Mouse (Mus musculus): ENCODE measurements around the gene Uqcrq. TPM values are rescaled to one million over a fixed set of nuclear protein-coding genes. Genes with fewer than 3 reads are reported as not detected.

Uqcrq gene
- polyA plus RNA-seq (2012; ENCODE audit: insufficient read depth, insufficient read length, missing spikeins): 4,304 and 4,488 TPM in 2 replicates

DNA sequence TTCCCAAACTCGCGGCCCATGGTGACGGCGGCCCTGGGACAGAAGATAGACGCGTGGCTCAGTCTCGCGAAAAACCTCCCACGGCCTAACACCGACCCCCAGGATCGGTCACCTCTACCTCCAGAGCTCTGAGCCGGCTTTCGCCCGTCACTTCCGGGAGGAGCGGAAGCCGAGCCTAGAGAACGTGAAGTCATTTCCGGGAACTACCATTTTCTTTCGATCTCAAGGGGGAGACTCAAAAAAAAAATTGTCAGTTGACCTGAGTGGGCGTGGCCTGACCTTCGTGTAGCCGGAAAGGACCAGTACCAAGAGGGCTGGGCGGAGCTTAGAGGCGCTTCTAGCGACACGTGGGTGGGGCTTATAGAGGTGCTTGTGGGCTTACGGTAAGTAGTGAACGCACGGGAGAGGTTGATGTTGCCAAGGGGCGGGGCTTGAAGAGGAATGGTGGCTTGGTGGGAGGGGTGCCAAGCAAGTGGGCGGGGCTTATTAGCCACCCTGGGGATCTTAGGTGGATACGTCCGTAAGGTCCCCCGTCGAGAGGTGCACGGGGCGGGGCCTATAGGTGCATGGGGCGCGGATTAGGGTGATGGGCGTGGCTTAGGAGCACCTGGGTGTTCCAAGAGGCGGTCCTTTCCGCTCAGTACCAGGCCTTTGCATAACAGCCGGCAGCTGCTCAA, at the start of gene Uqcrq, which contains the start of gene Gdf9:
Gene Uqcrq (minus strand): TSS at position 162 of the 677 bp plus-strand sequence.
Gene Gdf9 (plus strand): TSS at position 354 of the 677 bp plus-strand sequence.
- H3K27ac ChIP-seq (replicated peaks; ENCODE audit: low read depth, low read length): peak within 1 kb of the TSS; percentile 96
- H3K4me1 ChIP-seq (ENCODE audit: control insufficient read depth, insufficient read depth, insufficient read length, low read length): peaks cover 3% of the 10 kb centered on the region
- peak within 1 kb of the TSS; percentile 85 for H3K4me3 ChIP-seq (ENCODE audit: insufficient read depth, low read depth, low read length)

GRCm38 (mm10) chr11:53479783-53480301, 49.2 kb upstream of the Uqcrq start, which contains the start of the genes Gm9945 and Sowaha:
Gene Gm9945, plus strand, starts transcription at chr11:53480166.
Gene Sowaha, minus strand, starts transcription at chr11:53480274.
- H3K27ac ChIP-seq (replicated peaks; ENCODE audit: low read depth, low read length): no peak within 1 kb of the TSS

GRCm38 (mm10) chr11:53479171-53479782, 48.6 kb upstream of the Uqcrq start:
- Histone ChIP-seq H3K27ac (replicated peaks; ENCODE audit: low read depth, low read length) (no peak overlapping the region), H3K4me3 (ENCODE audit: insufficient read depth, low read depth, low read length) (peak overlapping the region; percentile 50), H3K4me1 (ENCODE audit: control insufficient read depth, insufficient read depth, insufficient read length, low read length) (no peaks in the 10 kb centered on the region; the same call in 1 of the 2 replicates)

More at GRCm38 (mm10) chr11:53479783-53480301, 49.2 kb upstream of the Uqcrq start, which contains the start of the genes Gm9945 and Sowaha:
- peak within 1 kb of the TSS; percentile 50 for H3K4me3 ChIP-seq (ENCODE audit: insufficient read depth, low read depth, low read length)
- H3K4me1 ChIP-seq (ENCODE audit: control insufficient read depth, insufficient read depth, insufficient read length, low read length): no peaks in the 10 kb centered on the region; the same call in 1 of the 2 replicates

- Histone ChIP-seq H3K27ac (replicated peaks; ENCODE audit: low read depth, low read length) (no peak overlapping the region), H3K4me1 (ENCODE audit: control insufficient read depth, insufficient read depth, insufficient read length, low read length) (no peaks in the 10 kb centered on the region; the same call in 1 of the 2 replicates), H3K4me3 (ENCODE audit: insufficient read depth, low read depth, low read length) (peak overlapping the region; percentile 50)
Observed at GRCm38 (mm10) chr11:53478383-53479170, 47.9 kb upstream of the Uqcrq start.

- Histone ChIP-seq H3K4me1 (ENCODE audit: control insufficient read depth, insufficient read depth, insufficient read length, low read length) (no peaks in the 10 kb centered on the region; the same call in 1 of the 2 replicates), H3K4me3 (ENCODE audit: insufficient read depth, low read depth, low read length) (no peak overlapping the region), H3K27ac (replicated peaks; ENCODE audit: low read depth, low read length) (no peak overlapping the region)
Observed at GRCm38 (mm10) chr11:53477833-53478232, 47.2 kb upstream of the Uqcrq start.

- Histone ChIP-seq H3K4me1 (ENCODE audit: control insufficient read depth, insufficient read depth, insufficient read length, low read length) (no peaks in the 10 kb centered on the region; the same call in 1 of the 2 replicates), H3K27ac (replicated peaks; ENCODE audit: low read depth, low read length) (no peak overlapping the region), H3K4me3 (ENCODE audit: insufficient read depth, low read depth, low read length) (no peak overlapping the region)
Observed at GRCm38 (mm10) chr11:53475620-53476019, 45.0 kb upstream of the Uqcrq start.

DNA sequence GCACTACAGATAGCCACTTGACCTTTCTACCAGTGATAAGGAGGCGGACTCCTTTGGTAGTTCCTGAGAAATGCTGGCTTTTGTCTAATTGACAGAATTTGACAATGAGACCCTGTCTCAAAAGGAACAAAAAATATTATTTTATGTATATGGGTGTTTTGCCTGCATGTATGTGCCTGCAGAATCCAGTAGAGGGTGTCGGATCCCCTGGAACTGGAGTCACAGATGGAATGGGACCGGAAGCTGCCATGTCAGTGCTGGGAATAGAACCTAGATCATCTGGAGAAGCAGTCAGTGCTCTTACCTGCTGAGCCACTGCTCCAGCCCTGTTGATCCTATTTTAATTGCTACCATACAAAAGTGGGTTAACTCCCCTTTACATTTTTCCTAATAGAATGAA, 42.1 kb upstream of the Uqcrq start:
- no peaks in the 10 kb centered on the region for H3K4me1 ChIP-seq (ENCODE audit: control insufficient read depth, insufficient read depth, insufficient read length, low read length)
- no peak overlapping the region for H3K27ac ChIP-seq (replicated peaks; ENCODE audit: low read depth, low read length)
- no peak overlapping the region for H3K4me3 ChIP-seq (ENCODE audit: insufficient read depth, low read depth, low read length)

- Histone ChIP-seq H3K4me3 (ENCODE audit: insufficient read depth, low read depth, low read length) (0 out of 2 replicates have a peak within 1 kb of the TSS, but pooled peaks have one; percentile 7), H3K27ac (replicated peaks; ENCODE audit: low read depth, low read length) (0 out of 2 replicates have a peak within 1 kb of the TSS, but pooled peaks have one; percentile 38), H3K4me1 (ENCODE audit: control insufficient read depth, insufficient read depth, insufficient read length, low read length) (no peaks in the 10 kb centered on the region)
Observed at GRCm38 (mm10) chr11:53469968-53470695, 39.5 kb upstream of the Uqcrq start, which contains the start of gene Gm9837. Gene Gm9837, minus strand, starts transcription at chr11:53470479.

- Histone ChIP-seq H3K4me1 (ENCODE audit: control insufficient read depth, insufficient read depth, insufficient read length, low read length) (no peaks in the 10 kb centered on the region), H3K27ac (replicated peaks; ENCODE audit: low read depth, low read length) (no peak overlapping the region), H3K4me3 (ENCODE audit: insufficient read depth, low read depth, low read length) (no peak overlapping the region)
Observed at GRCm38 (mm10) chr11:53469294-53469967, 38.8 kb upstream of the Uqcrq start.

- Histone ChIP-seq H3K4me1 (ENCODE audit: control insufficient read depth, insufficient read depth, insufficient read length, low read length) (no peaks in the 10 kb centered on the region), H3K27ac (replicated peaks; ENCODE audit: low read depth, low read length) (no peak overlapping the region)
Observed at GRCm38 (mm10) chr11:53466231-53466971, 35.8 kb upstream of the Uqcrq start.

GRCm38 (mm10) chr11:53463551-53464424, 33.2 kb upstream of the Uqcrq start:
- Histone ChIP-seq H3K27ac (replicated peaks; ENCODE audit: low read depth, low read length) (no peak overlapping the region), H3K4me1 (ENCODE audit: control insufficient read depth, insufficient read depth, insufficient read length, low read length) (no peaks in the 10 kb centered on the region), H3K4me3 (ENCODE audit: insufficient read depth, low read depth, low read length) (peak overlapping the region; percentile 41)

More at GRCm38 (mm10) chr11:53466231-53466971, 35.8 kb upstream of the Uqcrq start:
- peak overlapping the region; percentile 48 for H3K4me3 ChIP-seq (ENCODE audit: insufficient read depth, low read depth, low read length)

GRCm38 (mm10) chr11:53461727-53462126, 31.1 kb upstream of the Uqcrq start:
- Histone ChIP-seq H3K4me3 (ENCODE audit: insufficient read depth, low read depth, low read length) (no peak overlapping the region), H3K27ac (replicated peaks; ENCODE audit: low read depth, low read length) (no peak overlapping the region), H3K4me1 (ENCODE audit: control insufficient read depth, insufficient read depth, insufficient read length, low read length) (no peaks in the 10 kb centered on the region)
